Mouse (Mus musculus) thymus, adult 2 months (tissue): ENCODE data around the gene Ubald2.

Experiments used
- CTCF ChIP-seq: fragments of 200-500 bp; IDR thresholded peaks from 2 replicates; pipeline ENCODE4 v1.5.1; 2012; ENCODE audit warnings: mild to moderate bottlenecking, control low read depth, low read length, moderate library complexity, borderline replicate concordance; ENCODE audit not compliant: control insufficient read depth, poor library complexity, insufficient read depth; ENCODE audit errors: extremely low read depth
- POLR2A ChIP-seq: fragments of 200-500 bp; IDR thresholded peaks from 2 replicates; pipeline ENCODE4 v1.6.1; 2012; ENCODE audit warnings: mild to moderate bottlenecking, low read length, control low read depth, moderate library complexity; ENCODE audit not compliant: control insufficient read depth, poor library complexity, insufficient read depth; ENCODE audit errors: extremely low read depth

DNA sequence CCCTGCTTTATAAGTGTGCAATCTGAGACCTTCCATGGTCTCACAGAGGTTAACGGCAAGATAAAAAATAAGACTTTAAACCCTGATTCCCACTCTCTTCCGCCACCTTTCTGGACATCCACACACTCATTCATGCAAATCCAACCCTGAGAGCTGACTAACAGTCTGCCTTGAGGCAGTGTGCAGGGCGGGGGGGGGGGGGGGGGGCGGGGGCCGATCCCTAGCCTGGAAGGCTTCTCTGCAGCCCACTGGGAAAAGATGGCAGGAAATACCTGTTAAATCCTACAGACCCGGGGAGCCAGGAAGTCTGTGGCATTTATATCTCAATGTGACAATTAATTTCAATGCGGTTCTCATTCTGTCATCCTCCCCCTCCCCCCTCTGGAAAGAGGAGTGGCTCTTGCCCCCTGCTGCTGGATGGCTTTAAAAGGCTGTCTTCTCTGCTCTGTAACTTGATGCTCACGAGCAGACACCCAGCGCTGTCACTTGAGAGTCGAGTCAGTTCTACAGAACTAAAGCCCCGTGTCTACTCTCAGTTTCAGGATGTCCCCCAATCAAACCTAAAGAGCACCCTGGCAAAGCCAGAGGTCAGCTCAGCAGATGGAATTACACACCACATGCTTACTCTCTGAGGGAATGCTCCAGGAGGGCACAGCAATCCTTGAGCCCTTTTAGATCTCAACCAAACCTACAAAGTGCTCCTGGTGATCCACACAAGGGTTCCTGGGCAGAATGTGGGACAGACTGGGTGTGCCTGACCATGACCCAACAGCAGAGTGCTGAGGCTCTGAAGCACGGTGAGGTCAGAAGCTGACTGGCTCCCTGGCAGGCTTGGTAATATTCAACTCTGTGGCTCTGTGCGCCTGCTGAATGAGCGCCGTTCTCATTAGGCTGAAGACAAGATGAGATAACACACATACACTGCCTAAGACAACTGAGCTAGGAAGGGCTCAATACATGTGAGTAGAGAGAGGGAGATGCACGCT, 46.5 kb upstream of the Ubald2 start:
- TF ChIP-seq CTCF, result no peak
- no peak for TF ChIP-seq POLR2A
